Mouse (Mus musculus) neutrophil, adult 5-6 weeks (primary cell): ENCODE measurements around the gene Ift140. TPM values are rescaled to one million over a fixed set of nuclear protein-coding genes. Genes with fewer than 3 reads are reported as not detected.
"Not testable (repeated sequence)": the region's sequence is repeated elsewhere in the genome, so short reads cannot be mapped to it uniquely, and the experiment has no call there.

ENCODE experiments used
- ATAC-seq: fragments of 151-379, 151-347 bp; 2 replicates; pipeline ENCODE4 v1.8.0; 2017; ENCODE audit warnings: mild to moderate bottlenecking, moderate TSS enrichment; ENCODE audit not compliant: insufficient number of reproducible peaks, poor library complexity, low FRiP score, severe bottlenecking; ENCODE audit errors: extremely low read depth
- total RNA-seq: library from RNA; stranded (forward); fragments of 200-1000 nt; gene quantifications from 2 replicates; pipeline ENCODE4 v1.2.3, GENCODE M21; 2017

The Ift140 gene
- total RNA-seq, 1 experiment from 2014 or later: 40.9 TPM

DNA sequence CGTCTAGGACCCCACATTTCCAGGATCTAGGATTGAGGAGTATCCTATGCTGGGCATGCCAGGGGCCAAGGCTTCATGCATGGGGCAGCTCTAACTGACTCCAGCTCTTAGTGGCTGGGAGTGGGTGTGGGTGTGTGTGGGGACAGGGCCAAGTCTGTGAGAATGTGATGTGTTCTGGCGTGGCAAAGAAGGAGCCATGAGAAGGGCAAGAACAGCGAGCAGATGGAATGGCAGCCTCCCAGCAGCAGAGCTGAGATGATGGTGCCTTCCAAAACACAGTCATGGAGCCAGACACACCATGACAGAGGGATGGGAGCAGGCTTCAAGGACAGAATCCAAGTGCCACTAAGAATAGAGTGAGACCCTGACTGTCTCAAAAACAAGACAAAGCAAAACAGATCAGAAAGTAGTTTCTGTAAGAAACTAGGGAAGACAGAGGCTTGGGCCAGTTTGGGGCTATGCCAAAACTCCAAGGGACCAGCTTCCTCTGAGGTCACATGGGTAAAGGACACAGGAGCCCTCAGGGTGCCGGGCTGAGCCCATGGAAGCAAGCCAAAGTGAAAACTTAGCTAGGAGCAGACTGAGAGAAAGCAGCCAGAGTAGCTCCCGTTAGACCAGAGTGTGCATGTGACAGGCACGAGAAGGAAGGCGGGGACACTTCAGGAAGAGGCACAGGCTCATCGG lies 96.0 kb downstream of the Ift140 start:
- ATAC-seq: no peak

DNA sequence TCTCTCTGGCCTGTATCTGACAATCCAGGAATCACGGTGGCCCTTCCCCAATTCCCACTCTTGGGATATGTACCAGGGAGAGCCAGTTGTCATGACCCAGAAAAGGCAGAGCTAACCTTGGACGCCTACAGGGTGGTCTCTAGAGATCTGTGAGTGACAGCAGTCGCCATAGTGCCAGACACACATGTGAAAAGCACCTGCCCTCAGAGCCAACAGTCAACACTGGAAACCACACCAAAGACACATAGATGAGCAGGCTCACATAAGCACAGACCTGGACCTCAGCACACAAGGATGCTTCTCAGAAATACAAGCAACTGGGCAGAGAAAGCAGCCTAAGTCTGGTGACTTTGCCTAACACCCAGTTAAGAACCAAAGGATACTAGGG lies 96.5 kb downstream of the Ift140 start:
- ATAC-seq: no peak

- no peak for ATAC-seq
Observed at GRCm38 (mm10) chr17:25114908-25115645, 99.2 kb downstream of the Ift140 start.

DNA sequence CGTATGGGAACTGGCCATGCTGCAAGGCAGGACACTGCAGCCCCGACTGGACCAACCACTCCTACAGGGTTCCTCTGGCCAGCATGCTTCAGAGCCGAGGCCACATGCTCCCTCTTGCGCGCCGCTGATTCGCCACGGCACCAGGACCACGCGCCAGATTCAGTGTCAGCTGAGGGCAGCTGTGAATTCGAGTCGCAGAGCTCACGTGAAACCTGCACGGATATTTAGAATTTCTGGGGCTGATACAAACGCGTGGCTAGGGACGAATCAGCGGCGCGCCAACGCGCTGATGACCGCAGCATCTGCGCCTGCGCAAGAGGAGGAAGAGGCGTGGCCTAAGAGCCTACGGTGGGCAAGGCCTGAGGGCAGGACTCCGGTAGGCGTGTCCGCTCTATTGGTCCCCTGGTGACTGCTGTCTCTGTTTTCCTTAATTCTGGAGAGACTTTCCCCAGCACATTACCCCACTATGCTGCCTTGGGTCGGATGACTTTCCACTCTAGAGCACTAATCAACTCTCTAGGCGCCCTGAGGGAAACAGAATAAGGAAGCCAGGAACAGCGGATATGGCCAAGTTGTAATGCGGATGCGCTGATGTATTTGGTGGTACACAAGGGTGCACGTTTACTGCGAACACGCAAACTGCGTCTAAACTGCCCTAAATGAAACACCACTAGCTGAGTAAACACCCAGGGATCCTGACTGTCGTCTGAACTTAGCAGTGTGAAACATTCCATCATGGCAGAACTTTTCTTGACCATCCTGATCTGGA lies 100.0 kb downstream of the Ift140 start, which contains the start of gene Telo2:
Telo2 (minus strand) TSS at position 304 of the 769 bp plus-strand sequence.
- ATAC-seq: peak; percentile 85

DNA sequence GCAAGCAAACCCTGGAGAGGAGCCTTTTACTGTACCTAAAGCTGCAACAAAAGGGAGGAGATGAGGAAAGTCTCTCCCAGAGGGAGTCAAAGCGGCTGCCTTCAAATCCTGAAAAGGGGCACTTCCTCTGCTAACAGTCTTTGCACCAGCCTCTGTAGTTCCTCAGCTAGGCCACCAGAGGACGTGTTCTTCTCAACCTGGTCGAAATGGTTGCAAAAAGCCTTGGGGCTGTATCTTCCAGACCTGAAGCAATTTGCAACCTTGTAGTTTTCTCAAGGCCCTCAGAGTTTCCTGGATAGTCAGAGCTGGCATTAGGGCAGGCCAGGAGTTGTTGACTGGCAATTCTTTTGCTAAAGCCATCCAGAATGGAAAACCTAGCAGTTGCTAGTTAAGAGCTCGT lies 101.4 kb downstream of the Ift140 start:
- no peak for ATAC-seq

- no peak for ATAC-seq
Observed at GRCm38 (mm10) chr17:25120406-25120805, 104.5 kb downstream of the Ift140 start, which contains the start of gene Ptx4. Ptx4 (plus strand) TSS chr17:25120760.

DNA sequence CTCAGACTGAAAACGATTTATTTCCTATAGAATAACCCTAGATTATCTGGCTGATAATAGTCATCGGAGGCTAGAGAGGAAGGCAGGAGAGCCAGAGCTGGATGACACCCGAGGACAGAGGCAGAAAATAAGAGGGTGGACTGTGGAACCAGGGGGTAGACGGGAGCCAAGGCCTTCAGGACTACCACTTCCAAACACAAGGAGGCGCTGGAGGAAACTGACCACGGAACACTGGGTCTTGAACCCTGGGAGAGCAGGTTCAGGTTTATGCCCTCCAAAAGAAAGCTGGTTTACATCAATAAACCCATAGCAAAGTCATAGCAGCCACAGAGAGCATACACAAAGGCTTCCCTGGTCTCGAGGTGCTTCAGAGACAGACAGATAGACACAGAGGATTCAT lies 108.1 kb downstream of the Ift140 start:
- ATAC-seq: peak; percentile 47; the same call in 1 of the 2 replicates

DNA sequence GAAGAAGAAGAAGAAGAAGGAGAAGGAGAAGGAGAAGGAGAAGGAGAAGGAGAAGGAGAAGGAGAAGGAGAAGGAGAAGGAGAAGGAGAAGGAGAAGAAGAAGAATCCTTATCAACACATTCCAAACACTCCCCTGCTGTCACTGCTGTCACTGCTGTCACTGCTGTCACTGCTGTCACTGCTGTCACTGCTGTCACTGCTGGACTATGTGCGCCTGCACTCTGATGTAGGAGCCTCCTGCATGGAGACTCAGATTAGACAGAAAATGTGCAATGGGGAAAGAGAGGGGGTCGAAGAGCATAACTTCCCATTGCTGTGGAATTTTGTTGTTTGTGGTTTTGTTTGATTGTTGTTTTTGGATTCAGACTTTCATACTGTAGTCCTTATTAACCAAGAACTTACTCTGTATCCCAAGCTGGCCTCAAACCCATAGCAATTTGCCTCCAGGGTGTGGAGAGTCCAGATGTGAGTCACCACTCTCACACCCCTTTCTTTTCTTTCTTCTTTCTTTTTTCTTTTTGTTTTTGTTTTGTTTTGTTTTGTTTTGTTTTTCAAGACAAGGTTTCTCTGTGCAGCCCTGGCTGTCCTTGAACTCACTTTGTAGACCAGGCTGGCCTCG lies 109.7 kb downstream of the Ift140 start:
- ATAC-seq: not testable (repeated sequence)

- ATAC-seq: no peak
Observed at GRCm38 (mm10) chr17:25127079-25127478, 111.2 kb downstream of the Ift140 start.

GRCm38 (mm10) chr17:25127681-25128080 lies 111.8 kb downstream of the Ift140 start:
- ATAC-seq: no peak

DNA sequence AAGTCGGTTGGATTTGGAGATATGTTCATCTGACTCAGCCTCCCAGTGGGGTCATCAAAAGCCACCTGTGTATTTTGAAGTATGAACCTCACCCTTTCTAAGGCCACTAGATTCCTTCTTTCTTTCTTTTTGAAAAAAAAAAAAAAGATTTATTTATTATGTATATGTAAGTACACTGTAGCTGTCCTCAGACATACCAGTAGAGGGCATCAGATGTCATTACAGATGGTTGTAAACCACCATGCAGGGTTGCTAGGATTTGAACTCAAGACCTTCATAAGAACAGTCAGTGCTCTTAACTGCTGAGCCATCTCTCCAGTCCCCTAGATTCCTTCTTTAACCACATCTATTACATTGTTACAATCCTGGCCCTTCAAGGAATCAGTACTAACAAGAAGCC lies 114.2 kb downstream of the Ift140 start:
- no peak for ATAC-seq

GRCm38 (mm10) chr17:25133275-25133698 lies 117.4 kb downstream of the Ift140 start, which contains the start of gene Clcn7:
Clcn7 (plus strand) TSS chr17:25133391.
- peak; percentile 68 for ATAC-seq

GRCm38 (mm10) chr17:25135622-25136021 lies 119.7 kb downstream of the Ift140 start:
- no peak for ATAC-seq

DNA sequence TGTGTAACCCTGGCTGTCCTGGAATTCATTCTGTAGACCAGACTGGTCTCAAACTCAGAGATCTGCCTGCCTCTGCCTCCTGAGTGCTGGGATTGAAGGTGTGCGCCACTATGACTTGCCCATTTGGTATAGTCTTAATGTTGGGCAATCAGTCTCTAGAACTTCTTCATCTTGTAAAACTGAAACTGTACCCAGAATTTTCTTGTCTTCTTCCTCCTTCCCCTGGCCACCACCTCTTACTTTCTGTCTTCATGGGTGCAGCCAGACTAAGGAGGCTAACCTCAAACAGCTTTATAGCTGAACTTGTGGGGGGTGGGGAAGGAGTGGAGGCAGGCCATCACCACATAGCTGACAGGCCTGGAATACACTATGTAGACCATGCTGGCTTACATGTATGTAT lies 122.9 kb downstream of the Ift140 start:
- no peak for ATAC-seq

DNA sequence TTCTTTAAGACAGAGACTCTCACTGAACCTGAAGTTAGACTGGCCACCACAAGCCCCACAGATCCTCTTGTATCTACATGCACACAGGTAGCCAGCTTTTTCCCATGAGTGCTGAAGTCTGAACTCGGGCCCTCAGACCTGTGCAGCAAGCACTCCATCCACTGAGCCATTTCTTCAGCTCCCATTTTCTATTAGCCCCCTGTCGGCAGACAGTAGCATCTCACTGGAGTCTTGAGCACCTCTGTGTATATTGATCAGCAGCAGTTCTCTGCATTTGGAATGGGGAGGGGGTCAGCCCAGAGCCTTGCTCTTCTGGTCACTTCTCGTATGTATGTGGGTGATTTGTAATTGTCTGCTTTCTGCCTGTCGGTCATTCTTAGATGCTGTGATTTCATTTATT lies 124.1 kb downstream of the Ift140 start:
- no peak for ATAC-seq
